Comparison of ENCODE assay signal across 8 mouse cellular contexts in genomic region chr16:93576412-93577082, GRCm38 (mm10). TPM values are rescaled to one million over a fixed set of nuclear protein-coding genes. Genes with fewer than 3 reads are reported as not detected.
DNase-seq lines count a peak whose midpoint lies in the region; ATAC-seq and TF ChIP-seq lines count a peak whose summit lies in the region.

No protein-coding gene starts in this region.

- H3K4me1 ChIP-seq in liver, embryonic 11.5 days (replicated peaks; ENCODE audit: control insufficient read depth, insufficient read depth, low read length): no peaks in the 10 kb centered on the region
- H3K4me1 ChIP-seq in neural tube, embryonic 13.5 days (replicated peaks): no peaks in the 10 kb centered on the region
- no peaks in the 10 kb centered on the region for H3K4me1 ChIP-seq in stomach, postnatal 0 days (replicated peaks; ENCODE audit: control insufficient read depth, insufficient read depth)

- no peak overlapping the region for H3K9ac ChIP-seq in liver, embryonic 11.5 days (ENCODE audit: low read depth, low read length)
- no peak overlapping the region for H3K9ac ChIP-seq in neural tube, embryonic 13.5 days
- no peak overlapping the region for H3K9ac ChIP-seq in stomach, postnatal 0 days (ENCODE audit: low read length)

- no peaks in the 10 kb centered on the region for H3K36me3 ChIP-seq in liver, embryonic 11.5 days (ENCODE audit: control insufficient read depth, insufficient read depth, low read length)
- H3K36me3 ChIP-seq in neural tube, embryonic 13.5 days: no peaks in the 10 kb centered on the region
- H3K36me3 ChIP-seq in stomach, postnatal 0 days (ENCODE audit: control insufficient read depth, insufficient read depth, low read length): no peaks in the 10 kb centered on the region

- no peak overlapping the region for H3K27ac ChIP-seq in liver, embryonic 11.5 days (ENCODE audit: low read depth, low read length)
- no peak overlapping the region for H3K27ac ChIP-seq in neural tube, embryonic 13.5 days (replicated peaks)
- no peak overlapping the region for H3K27ac ChIP-seq in stomach, postnatal 0 days (replicated peaks)

- no peaks in the 10 kb centered on the region for H3K9me3 ChIP-seq in liver, embryonic 11.5 days (ENCODE audit: control insufficient read depth, low read length)
- H3K9me3 ChIP-seq in neural tube, embryonic 13.5 days: no peaks in the 10 kb centered on the region
- H3K9me3 ChIP-seq in stomach, postnatal 0 days (ENCODE audit: control insufficient read depth, low read length): no peaks in the 10 kb centered on the region

- TF ChIP-seq CTCF in stomach, postnatal 0 days (IDR thresholded peaks at IDR 0.05; ENCODE audit: low read depth): peak; percentile 99

- WGBS in liver, embryonic 11.5 days: 39% methylated on average over 14 of the region's 14 CpGs
- 34% methylated on average over 14 of the region's 14 CpGs for WGBS in neural tube, embryonic 13.5 days
- 19% methylated on average over 14 of the region's 14 CpGs for WGBS in stomach, postnatal 0 days

- H3K27me3 ChIP-seq in liver, embryonic 11.5 days (replicated peaks; ENCODE audit: control insufficient read depth, insufficient read depth, low read length): no peaks in the 10 kb centered on the region
- no peaks in the 10 kb centered on the region for H3K27me3 ChIP-seq in neural tube, embryonic 13.5 days
- no peaks in the 10 kb centered on the region for H3K27me3 ChIP-seq in stomach, postnatal 0 days (ENCODE audit: control insufficient read depth, insufficient read depth, low read length)

- peak; percentile 79 for DNase-seq in 416B (ENCODE audit: low read depth)
- peak; percentile 82 to 90 for DNase-seq in cerebellum, postnatal 4 days (ENCODE audit: low spot score in 2 of 2)
- peak; percentile 90 for DNase-seq in gastrocnemius, postnatal 10 days
- peak; percentile 73 for DNase-seq in kidney, adult 9 months
- peak; percentile 72 for DNase-seq in liver, embryonic 11.5 days (ENCODE audit: low spot score)
- peak; percentile 87 for DNase-seq in stomach, postnatal 0 days (ENCODE audit: low spot score)

- no peak overlapping the region for H3K4me2 ChIP-seq in liver, embryonic 11.5 days
- H3K4me2 ChIP-seq in neural tube, embryonic 13.5 days: no peak overlapping the region
- H3K4me2 ChIP-seq in stomach, postnatal 0 days (replicated peaks; ENCODE audit: low read depth): 0 out of 2 replicates have a peak overlapping the region, but pooled peaks have one; percentile 3

- ATAC-seq in activated CD4-positive, CD25-positive, alpha-beta regulatory T cell, adult 4 months: peak; percentile 21
- no peak for ATAC-seq in liver, embryonic 11.5 days (replicated peaks; ENCODE audit: low FRiP score)
- peak; percentile 53; the same call in 1 of the 2 replicates for ATAC-seq in neural tube, embryonic 13.5 days (ENCODE audit: low read depth)
- ATAC-seq in stomach, postnatal 0 days (ENCODE audit: low FRiP score, low TSS enrichment): peak; percentile 35

- no peak for TF ChIP-seq EP300 in stomach, postnatal 0 days (optimal IDR thresholded peaks at IDR 0.05)

- H3K4me3 ChIP-seq in liver, embryonic 11.5 days (ENCODE audit: low read depth, low read length): no peak overlapping the region
- no peak overlapping the region for H3K4me3 ChIP-seq in neural tube, embryonic 13.5 days
- H3K4me3 ChIP-seq in stomach, postnatal 0 days (ENCODE audit: low read depth, low read length): no peak overlapping the region

RNA-seq across cellular contexts. Expression of gene Setd4, which starts 27.3 kb away (rescaled TPM):
- 10 to 100 TPM; 28.0 to 42.8 TPM for polyA plus RNA-seq in activated CD4-positive, CD25-positive, alpha-beta regulatory T cell, adult 4 months (2017; shearing (Covaris generic))
- total RNA-seq in gastrocnemius, postnatal 10 days (2021): 1 to 10 TPM; 1.7 to 3.2 TPM
- 11.1 and 13.4 TPM in 2 replicates for polyA plus RNA-seq in liver, embryonic 11.5 days (2014; fragmentation: Nextera tagmentation; extraction: Ambion mirVana)
- 13.7 and 16.0 TPM in 2 replicates for polyA plus RNA-seq in neural tube, embryonic 13.5 days (2015; fragmentation: Nextera tagmentation; extraction: Ambion mirVana)
- polyA plus RNA-seq in stomach, postnatal 0 days (2015; fragmentation: Nextera tagmentation; extraction: Ambion mirVana): 20.9 and 24.7 TPM in 2 replicates

RNA-seq across cellular contexts. Expression of gene Cbr1, which starts 29.1 kb away (rescaled TPM):
- 10 to 100 TPM; 36.4 to 44.7 TPM for polyA plus RNA-seq in activated CD4-positive, CD25-positive, alpha-beta regulatory T cell, adult 4 months (2017; shearing (Covaris generic))
- total RNA-seq in gastrocnemius, postnatal 10 days (2021): 10 to 100 TPM; 20.4 to 22.7 TPM
- polyA plus RNA-seq in liver, embryonic 11.5 days (2014; fragmentation: Nextera tagmentation; extraction: Ambion mirVana): 44.3 and 49.3 TPM in 2 replicates
- 151 and 158 TPM in 2 replicates for polyA plus RNA-seq in neural tube, embryonic 13.5 days (2015; fragmentation: Nextera tagmentation; extraction: Ambion mirVana)
- 411 and 426 TPM in 2 replicates for polyA plus RNA-seq in stomach, postnatal 0 days (2015; fragmentation: Nextera tagmentation; extraction: Ambion mirVana)

RNA-seq across cellular contexts. Expression of gene Gm5678, which starts 51.4 kb away (rescaled TPM):
- under 1 TPM in 1 of 2 experiments, not detected in 1; 0.78 TPM for polyA plus RNA-seq in activated CD4-positive, CD25-positive, alpha-beta regulatory T cell, adult 4 months (2017; shearing (Covaris generic))
- total RNA-seq in gastrocnemius, postnatal 10 days (2021): 1 to 10 TPM; 1.3 to 1.8 TPM
- not detected in 2 replicates for polyA plus RNA-seq in liver, embryonic 11.5 days (2014; fragmentation: Nextera tagmentation; extraction: Ambion mirVana)
- polyA plus RNA-seq in neural tube, embryonic 13.5 days (2015; fragmentation: Nextera tagmentation; extraction: Ambion mirVana): not detected in 2 replicates
- 7.7 and 8.0 TPM in 2 replicates for polyA plus RNA-seq in stomach, postnatal 0 days (2015; fragmentation: Nextera tagmentation; extraction: Ambion mirVana)
